Mouse (Mus musculus): ENCODE results near the gene Phpt1.

The Phpt1 gene

DNA sequence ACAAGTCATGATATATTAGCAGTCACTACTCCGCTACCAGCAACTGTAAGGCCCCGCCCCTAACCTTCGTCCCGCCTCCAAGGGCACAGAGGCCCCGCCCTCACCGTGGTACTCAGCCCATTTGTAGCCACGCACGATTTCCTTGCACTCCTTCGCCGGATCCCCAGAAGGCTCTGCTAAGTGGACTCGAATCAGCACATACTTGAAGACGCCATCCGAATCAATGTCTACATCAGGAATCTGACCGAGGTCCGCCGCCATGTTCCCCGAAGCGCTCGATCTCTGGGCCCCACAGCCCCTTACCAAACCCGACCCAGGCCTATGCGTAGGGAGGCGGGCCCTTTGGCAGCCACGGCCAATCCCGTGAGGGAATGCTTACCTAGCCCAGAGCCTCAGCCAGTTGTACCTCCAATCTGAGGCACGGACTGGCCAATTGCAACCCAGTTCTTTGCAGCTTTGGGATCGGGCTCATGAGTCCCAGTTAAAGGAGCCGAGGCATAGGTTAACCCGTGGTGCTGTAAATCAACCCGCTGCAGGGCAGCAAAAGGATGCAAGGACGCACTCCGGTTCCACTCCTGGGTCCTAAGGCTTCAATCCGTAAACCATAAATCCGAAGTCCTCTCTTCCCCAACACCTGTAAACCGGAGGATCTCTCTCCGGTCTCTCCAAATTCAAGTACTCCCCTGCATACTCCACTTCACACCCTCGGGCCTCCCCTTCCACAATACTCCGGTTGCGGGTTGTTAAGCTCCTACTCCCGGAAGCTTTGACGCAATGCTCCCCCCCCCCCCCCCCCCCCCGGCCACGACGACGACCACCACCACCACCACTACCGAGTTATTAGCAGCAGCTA lies at the start of gene Phpt1, which contains the start of gene Mamdc4:
Phpt1 (minus strand) TSS at position 646 of the 853 bp plus-strand sequence.
Mamdc4 (minus strand) TSS at position 267 of the 853 bp plus-strand sequence.
- DNase-seq (ENCODE audit: low spot score in 2 of 2), result peak; percentile 86 to 90

DNA sequence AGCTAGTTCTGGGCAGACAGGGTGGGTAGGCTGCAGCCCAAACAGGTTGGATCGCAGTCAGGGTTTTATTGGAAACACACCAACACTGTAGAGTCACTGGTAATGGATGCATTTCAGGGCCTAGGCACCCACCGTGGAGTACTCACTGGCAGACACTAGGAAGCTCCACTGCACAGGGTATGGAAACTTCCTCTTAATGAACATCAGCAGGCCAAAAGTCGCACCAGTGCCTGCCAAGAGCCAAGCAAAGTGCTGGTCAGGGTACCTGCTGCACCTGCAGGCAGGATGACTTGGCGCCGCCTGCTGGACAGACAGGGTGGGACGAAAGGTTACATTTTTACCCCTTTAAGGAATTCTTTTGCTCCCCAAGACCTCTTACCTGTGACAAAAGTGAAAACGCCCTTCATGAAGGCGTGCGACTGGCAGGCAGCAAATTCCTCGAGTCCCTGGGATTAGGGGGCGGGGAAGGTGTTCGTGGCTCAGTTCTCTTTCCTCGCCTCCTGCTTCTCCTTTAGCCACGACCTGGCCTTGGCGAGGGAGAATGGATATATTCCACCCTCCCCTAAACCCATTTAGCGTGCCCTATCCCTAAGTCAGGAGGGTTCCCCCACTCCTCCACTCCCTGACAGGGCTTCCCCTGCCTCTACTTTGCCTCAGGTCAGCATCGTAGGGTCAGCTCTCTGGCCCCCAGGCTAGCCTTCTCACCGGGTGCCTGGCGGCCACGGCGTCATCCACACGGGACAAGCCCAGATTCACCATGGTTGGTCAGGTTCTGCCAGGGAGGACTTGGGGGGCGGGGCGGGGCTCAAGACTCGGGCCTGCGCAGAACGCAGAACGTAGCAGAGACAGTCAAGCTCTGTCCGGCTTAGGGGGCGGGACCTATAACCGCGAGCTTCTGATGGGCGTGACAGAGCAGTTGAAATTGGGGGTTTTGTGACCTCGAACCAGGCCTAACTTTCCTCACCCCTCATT lies 46.5 kb upstream of the Phpt1 start, which contains the start of gene Tmem141:
Tmem141 (minus strand) TSS at position 777 of the 972 bp plus-strand sequence.
- DNase-seq (ENCODE audit: low spot score in 2 of 2), result peak; percentile 29 to 54

- DNase-seq (ENCODE audit: low spot score in 2 of 2), result no peak
Measured at GRCm38 (mm10) chr2:25620852-25621228, 45.8 kb upstream of the Phpt1 start.

- no peak for DNase-seq (ENCODE audit: low spot score in 2 of 2)
Measured at GRCm38 (mm10) chr2:25620386-25620785, 45.4 kb upstream of the Phpt1 start.

DNA sequence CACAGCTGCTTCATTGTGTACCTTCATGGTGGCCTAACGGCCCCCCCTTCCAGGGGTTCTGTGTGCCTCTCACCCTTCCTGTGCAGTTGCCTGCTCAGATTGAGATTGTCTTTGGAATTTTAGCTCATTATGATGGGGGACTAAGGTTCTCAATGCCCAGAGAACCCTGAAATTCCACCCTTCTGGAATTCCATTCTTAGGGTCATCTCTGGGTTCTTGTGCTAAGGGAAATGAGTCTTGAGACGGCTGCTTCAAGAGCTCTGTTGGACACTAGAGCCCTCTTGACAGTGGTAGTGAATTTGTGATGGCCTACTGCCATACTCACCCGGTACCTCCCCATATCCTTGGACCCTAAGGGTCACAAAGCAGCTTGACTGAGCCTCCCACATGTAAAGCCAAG lies 42.6 kb upstream of the Phpt1 start, which contains the start of gene Ccdc183:
Ccdc183 (minus strand) TSS at position 101 of the 400 bp plus-strand sequence.
- no peak for DNase-seq (ENCODE audit: low spot score in 2 of 2)

- no peak for DNase-seq (ENCODE audit: low spot score in 2 of 2)
Measured at GRCm38 (mm10) chr2:25616398-25616797, 41.4 kb upstream of the Phpt1 start.

DNA sequence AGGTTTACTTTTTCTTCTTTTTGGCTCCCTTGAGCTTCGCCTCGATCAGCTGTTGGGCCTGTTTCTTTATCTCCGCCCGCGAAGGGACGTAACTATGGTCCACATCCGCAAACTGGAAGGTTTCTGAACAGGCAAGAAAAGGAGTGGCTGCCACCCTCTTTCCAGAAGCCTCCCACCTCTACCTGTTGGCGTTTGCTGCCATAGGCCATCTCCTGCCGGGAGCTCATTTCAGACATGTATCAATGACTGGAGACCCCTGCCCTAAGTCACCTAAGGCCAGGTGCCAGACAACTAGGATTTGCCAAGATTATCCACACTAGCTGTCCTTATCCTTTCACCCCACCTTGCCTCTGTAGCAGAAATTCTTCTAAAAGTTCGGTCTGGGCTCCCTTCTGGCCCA lies 33.6 kb upstream of the Phpt1 start:
- DNase-seq (ENCODE audit: low spot score in 2 of 2), result no peak

- DNase-seq (ENCODE audit: low spot score in 2 of 2), result peak; percentile 71 to 80
Measured at GRCm38 (mm10) chr2:25607761-25608622, 33.0 kb upstream of the Phpt1 start, which contains the start of gene Rabl6. Gene Rabl6 (minus strand): TSS chr2:25608521.

GRCm38 (mm10) chr2:25602526-25602925 lies 27.5 kb upstream of the Phpt1 start:
- no peak for DNase-seq (ENCODE audit: low spot score in 2 of 2)

DNA sequence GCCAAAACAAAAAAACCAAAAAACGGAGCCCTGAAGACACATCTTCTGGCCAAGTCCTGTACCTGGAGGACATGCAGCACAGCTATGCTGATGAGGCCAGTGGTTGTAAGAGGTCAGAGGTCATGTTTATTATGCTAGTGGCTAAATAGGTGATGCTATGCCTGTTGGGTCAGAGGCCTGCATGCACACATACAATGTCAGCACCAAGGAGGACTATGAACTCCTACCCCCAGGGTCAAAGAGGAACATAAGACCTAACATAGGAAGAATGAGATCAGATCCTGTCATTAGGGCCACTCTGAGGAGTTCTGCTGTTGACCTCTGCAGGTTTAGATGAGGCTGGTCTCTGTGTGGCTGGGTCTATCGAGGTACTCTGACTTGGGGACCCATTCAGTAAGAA lies 25.0 kb upstream of the Phpt1 start:
- DNase-seq (ENCODE audit: low spot score in 2 of 2), result no peak

- no peak for DNase-seq (ENCODE audit: low spot score in 2 of 2)
Measured at GRCm38 (mm10) chr2:25598749-25599148, 23.7 kb upstream of the Phpt1 start.

GRCm38 (mm10) chr2:25596765-25597510 lies 21.9 kb upstream of the Phpt1 start:
- no peak for DNase-seq (ENCODE audit: low spot score in 2 of 2)

DNA sequence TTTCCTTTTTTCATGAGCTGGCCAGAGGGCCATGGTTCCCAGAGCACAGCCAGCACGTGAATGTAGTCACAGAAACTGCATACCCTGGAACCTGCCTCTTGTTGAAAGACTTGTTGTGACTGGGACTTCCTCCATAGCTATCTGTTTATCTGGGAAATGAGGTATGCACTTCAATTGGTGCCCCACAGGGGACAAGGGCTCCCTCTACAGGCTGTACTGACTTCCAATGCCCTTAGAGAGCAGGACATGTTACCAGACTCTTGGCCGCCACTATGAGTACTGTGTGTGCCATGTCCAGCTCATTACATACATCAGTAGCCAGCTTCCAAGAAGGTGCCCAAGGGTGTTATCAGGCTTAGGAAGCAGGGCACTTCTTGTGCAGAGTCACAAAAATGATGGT lies 16.8 kb upstream of the Phpt1 start:
- no peak for DNase-seq (ENCODE audit: low spot score in 2 of 2)

DNA sequence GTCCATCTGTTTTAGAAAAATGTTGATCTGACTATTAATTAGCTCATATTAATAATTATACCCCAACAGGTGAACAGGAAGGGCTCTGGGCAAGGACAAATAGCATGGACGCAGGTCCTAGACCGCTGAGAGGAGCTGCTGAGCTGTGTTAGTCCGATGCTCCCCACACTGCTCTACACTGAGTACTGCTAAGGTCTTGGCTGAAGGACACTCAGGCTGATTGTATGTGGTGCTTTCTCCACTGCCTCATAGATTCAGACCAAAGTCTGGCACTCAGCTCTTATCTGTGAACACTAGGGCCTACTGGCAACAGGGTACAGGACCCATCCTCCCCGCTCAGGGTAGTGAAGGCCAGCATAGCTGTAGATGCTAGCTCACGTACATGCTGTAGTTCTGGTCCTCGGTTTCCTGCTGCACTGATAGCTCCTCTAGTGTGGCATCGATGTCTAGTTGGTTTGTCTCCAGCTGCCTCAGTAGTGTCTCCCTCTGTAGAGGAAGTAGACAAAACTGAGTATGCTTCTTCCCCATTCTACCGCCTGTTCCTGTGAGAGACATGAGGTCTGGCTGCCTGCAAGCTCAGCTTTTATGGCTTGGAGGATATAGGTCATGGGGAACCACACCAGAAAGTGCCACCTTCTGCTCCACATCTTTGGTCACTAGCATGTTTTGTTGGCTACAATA lies 13.3 kb upstream of the Phpt1 start:
- no peak for DNase-seq (ENCODE audit: low spot score in 2 of 2)

DNA sequence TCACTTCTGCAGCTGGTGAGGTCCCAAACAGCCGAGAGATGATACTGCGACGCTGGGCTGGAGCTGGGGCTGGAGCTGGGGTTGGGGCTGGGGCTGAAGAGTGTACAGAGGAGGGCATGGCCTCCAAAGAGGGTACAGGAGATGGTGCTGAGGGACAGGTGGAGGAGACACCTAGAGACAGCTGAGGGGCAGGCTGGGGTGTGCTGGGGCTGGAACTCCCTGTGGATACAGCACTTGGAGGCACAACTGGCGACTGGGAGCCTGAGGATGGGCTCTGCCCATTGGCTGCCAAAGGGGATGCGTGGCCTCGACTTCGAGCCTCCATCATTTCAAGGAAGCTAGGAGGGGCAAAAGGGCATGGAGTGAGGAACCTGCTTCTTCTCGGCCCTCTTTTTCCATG lies 12.3 kb upstream of the Phpt1 start:
- no peak for DNase-seq (ENCODE audit: low spot score in 2 of 2)

- no peak for DNase-seq (ENCODE audit: low spot score in 2 of 2)
Measured at GRCm38 (mm10) chr2:25585601-25586000, 10.6 kb upstream of the Phpt1 start.

DNA sequence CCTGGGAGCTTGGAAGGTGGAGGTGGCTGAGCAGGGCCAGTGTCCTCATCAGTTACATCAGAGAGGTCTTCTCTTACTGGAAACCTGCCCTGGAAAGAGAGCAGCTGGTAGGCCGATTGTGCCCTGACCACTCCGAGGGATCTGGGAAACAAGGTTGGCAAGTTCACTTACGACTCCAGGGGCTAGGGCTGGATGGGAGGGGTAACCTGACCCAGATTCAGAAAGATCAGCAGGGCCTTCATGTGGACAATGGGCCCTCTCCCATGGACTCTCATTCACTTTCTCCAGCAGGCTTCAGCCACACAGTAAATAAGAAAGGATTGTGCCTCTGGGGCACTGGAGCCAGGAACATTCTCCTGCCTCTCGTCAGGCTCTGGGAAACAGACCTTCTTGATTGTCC lies 9.8 kb upstream of the Phpt1 start:
- no peak for DNase-seq (ENCODE audit: low spot score in 2 of 2)

- no peak for DNase-seq (ENCODE audit: low spot score in 2 of 2)
Measured at GRCm38 (mm10) chr2:25584152-25584551, 9.1 kb upstream of the Phpt1 start.

DNA sequence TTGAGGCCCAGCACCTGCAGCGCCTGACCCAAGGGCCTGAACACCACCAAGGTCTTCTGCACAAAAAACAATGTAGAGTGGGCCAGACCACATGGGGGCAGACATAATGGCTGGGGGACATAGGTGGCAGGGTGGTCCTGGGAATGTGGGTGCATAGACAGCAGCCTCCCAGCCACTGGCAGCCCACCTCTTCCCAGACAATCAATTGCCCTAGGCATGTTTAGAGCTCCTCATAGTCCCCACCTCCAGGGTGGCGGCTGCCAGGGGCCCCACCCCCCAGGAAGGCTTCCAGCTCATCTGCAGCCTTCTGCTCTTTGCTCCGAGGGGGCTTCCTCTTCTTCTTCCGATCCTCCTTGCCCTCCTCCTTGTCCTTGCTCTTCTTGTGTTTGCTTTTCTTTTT lies 8.5 kb upstream of the Phpt1 start:
- DNase-seq (ENCODE audit: low spot score in 2 of 2), result no peak

DNA sequence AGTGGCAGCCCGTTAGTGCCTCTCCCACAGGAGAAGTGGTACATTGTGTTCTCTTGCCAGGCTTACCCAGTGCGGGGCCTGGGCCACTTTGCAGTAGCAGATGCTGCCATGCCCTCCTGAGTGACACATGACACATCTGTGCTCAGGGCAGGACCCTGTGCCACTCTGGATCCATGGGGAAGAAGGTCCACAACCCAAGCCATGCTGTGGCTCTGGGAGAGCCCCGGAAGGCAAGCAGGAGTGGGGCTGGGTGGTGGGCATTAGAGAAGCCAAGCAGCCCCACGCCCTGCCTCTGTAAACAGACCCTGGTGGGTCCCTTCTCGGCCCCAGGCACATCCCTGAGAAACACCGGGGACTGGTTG lies 8.1 kb upstream of the Phpt1 start:
- no peak for DNase-seq (ENCODE audit: low spot score in 2 of 2)

Measured in spleen, postnatal 14 days (tissue).